Mouse (Mus musculus) embryonic facial prominence, embryonic 10.5 days (tissue): ENCODE measurements at regions not wholly inside any gene's neighbourhood (a gene's known extent, or its start where the extent isn't known, plus 50 kb on each side); places are given as distances from the start of the nearest gene placed in this dataset.

Experiments used
- DNase-seq: peaks from one replicate; pipeline ENCODE4 v3.0.0-alpha.2; 2017; ENCODE audit warnings: low spot score
- H3K27ac ChIP-seq: fragments of 300-500 bp; sonication (generic); replicated peaks from 2 replicates; pipeline ENCODE4 v1.5.1; 2016; ENCODE audit warnings: mild to moderate bottlenecking
- H3K27me3 ChIP-seq: fragments of 300-500 bp; sonication (generic); replicated peaks from 2 replicates; pipeline ENCODE4 v1.6.1; 2016; ENCODE audit warnings: low read depth, mild to moderate bottlenecking; ENCODE audit not compliant: poor library complexity, severe bottlenecking
- H3K36me3 ChIP-seq: fragments of 300-500 bp; sonication (generic); replicated peaks from 2 replicates; pipeline ENCODE4 v1.6.1; 2016; ENCODE audit warnings: mild to moderate bottlenecking, moderate library complexity
- H3K4me1 ChIP-seq: fragments of 300-500 bp; sonication (generic); 2 replicates; pipeline ENCODE4 v1.6.1; 2016
- H3K4me3 ChIP-seq: fragments of 300-500 bp; sonication (generic); 2 replicates; pipeline ENCODE4 v1.5.1; 2016; ENCODE audit warnings: mild to moderate bottlenecking, moderate library complexity
- H3K9me3 ChIP-seq: fragments of 300-500 bp; sonication (generic); 2 replicates; pipeline ENCODE4 v1.6.1; 2016; ENCODE audit warnings: mild to moderate bottlenecking
- WGBS: fragments of 180-500 bp; shearing (Covaris S2); methylation state at CpG from one replicate; pipeline ENCODE4 v1.1.7; 2016; 5-methylcytosine and 5-hydroxymethylcytosine counted together

DNA sequence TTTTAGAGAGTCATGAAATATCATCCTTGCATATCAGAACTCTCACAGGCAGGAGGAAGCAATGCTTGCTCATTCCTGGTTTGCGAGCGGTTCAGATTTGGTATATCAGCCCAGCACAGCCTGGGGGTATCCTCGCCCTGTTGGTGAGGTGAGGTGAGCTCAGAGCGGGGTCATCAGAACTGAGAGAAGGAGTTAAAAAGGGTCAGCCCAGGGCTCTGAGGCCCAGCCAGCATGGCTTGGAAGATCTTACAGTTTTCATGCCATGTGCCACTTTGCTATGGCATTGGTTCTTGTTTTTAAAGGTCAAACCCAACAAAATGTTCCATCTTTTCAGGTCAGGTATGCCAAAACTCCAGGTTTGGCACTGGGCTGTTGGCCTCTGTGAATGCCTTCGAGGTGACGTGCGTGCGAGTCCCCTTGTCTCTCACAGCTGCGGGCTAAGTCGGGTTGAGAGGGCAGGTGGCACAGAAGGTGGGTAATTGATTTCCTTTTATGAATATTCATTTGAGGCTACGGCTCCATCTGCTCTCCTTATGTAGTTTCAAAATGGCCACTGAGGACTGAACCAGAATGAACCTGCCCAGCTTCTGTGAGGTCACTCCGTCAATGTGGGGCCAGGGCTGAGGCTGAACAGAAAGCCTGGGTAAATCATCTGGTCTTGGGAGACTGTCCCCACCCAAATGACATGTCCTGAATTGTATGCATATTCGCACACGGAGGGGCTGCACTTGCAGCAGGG lies 86.3 kb downstream of the Hhipl2 start:
- Histone ChIP-seq H3K27ac (no peak overlapping the region), H3K4me1 (no peaks in the 10 kb centered on the region), H3K4me3 (no peak overlapping the region), H3K27me3 (no peaks in the 10 kb centered on the region), H3K9me3 (no peaks in the 10 kb centered on the region), H3K36me3 (no peaks in the 10 kb centered on the region)
- WGBS, result 87% methylated on average over 14 of the region's 14 CpGs
- no peak for DNase-seq

GRCm38 (mm10) chr1:183507893-183508292 lies 89.9 kb downstream of the Hhipl2 start:
- H3K4me3 ChIP-seq, result no peak overlapping the region
- H3K27me3 ChIP-seq, result no peaks in the 10 kb centered on the region
- WGBS, result 90% methylated on average over 2 of the region's 2 CpGs
- no peaks in the 10 kb centered on the region for H3K4me1 ChIP-seq
- H3K36me3 ChIP-seq, result no peaks in the 10 kb centered on the region
- no peak overlapping the region for H3K27ac ChIP-seq
- DNase-seq, result no peak
- H3K9me3 ChIP-seq, result no peaks in the 10 kb centered on the region

DNA sequence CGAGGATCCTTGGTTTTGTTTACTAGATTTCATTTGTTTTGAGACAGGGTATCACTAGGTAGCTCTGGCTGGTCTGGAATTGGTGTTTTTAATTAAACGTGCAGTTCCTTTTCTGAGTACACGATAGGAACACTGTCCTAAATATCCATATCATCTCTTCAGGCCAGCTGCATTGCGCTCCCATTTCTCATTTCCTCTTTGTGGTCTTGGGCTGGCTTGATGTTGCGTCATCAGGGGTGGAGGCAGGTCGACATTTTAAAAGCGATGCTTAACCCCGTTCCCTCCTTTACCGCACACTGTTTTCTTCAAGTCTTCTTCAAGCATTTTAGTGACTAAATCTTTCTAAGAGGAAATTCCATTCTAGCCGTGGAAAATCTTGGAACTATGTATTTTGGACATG lies 92.7 kb downstream of the Hhipl2 start:
- no peak for DNase-seq
- Histone ChIP-seq H3K9me3 (no peaks in the 10 kb centered on the region), H3K4me1 (no peaks in the 10 kb centered on the region), H3K4me3 (no peak overlapping the region), H3K36me3 (no peaks in the 10 kb centered on the region), H3K27ac (no peak overlapping the region), H3K27me3 (no peaks in the 10 kb centered on the region)
- 90% methylated on average over 10 of the region's 10 CpGs for WGBS

GRCm38 (mm10) chr1:183513876-183514275 lies 95.9 kb downstream of the Hhipl2 start:
- Histone ChIP-seq H3K4me1 (no peaks in the 10 kb centered on the region), H3K27me3 (no peaks in the 10 kb centered on the region), H3K36me3 (no peaks in the 10 kb centered on the region), H3K9me3 (no peaks in the 10 kb centered on the region), H3K4me3 (no peak overlapping the region), H3K27ac (no peak overlapping the region)
- WGBS, result 81% methylated on average over 3 of the region's 3 CpGs
- DNase-seq, result no peak

- DNase-seq, result no peak
- Histone ChIP-seq H3K4me1 (no peaks in the 10 kb centered on the region), H3K36me3 (no peaks in the 10 kb centered on the region), H3K9me3 (no peaks in the 10 kb centered on the region), H3K4me3 (no peak overlapping the region), H3K27ac (no peak overlapping the region), H3K27me3 (no peaks in the 10 kb centered on the region)
- WGBS, result 79% methylated on average over 15 of the region's 15 CpGs
These were observed 96.4 kb downstream of the Hhipl2 start for GRCm38 (mm10) chr1:183514281-183514983.

DNA sequence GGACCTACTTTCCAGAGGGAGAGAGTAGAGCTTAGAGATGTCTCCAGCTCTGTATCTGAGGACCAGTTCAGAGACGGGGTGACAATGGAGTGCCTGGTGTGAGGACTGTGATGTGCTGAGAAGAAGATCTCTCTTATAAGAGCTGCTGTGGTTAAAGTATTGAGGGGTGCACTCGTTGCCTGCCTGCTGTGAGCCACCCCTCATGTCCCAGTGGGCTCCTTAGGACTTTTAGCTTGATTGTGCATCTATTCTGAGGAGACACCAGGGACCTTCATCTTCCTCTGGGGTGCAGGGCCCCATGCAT lies 96.9 kb downstream of the Hhipl2 start:
- H3K4me3 ChIP-seq, result no peak overlapping the region
- 80% methylated on average over 2 of the region's 2 CpGs for WGBS
- no peaks in the 10 kb centered on the region for H3K27me3 ChIP-seq
- no peak for DNase-seq
- no peak overlapping the region for H3K27ac ChIP-seq
- H3K36me3 ChIP-seq, result no peaks in the 10 kb centered on the region
- H3K9me3 ChIP-seq, result no peaks in the 10 kb centered on the region
- H3K4me1 ChIP-seq, result no peaks in the 10 kb centered on the region

DNA sequence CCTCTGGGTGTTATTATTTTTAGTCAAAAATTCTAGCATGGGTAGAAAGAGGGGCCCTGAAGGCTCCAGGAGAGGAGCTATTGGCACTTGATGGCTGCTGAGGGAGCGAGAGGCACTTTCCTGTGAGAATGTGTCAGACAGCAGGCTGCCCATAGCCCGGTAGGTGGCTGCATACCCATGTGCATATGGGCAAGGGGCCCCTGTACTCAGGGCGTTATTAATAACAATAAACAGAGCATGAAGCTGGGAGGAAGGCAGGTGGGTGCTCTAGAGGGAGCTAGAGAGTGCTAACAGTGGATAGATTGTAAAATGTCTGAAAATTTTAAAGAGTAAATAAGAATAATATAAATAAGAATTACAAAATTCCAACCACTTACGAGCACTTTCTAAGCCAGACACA lies 98.2 kb downstream of the Hhipl2 start:
- Histone ChIP-seq H3K9me3 (no peaks in the 10 kb centered on the region), H3K27me3 (no peaks in the 10 kb centered on the region), H3K36me3 (no peaks in the 10 kb centered on the region), H3K4me3 (no peak overlapping the region), H3K4me1 (no peaks in the 10 kb centered on the region), H3K27ac (no peak overlapping the region)
- DNase-seq, result no peak
- WGBS, result 76% methylated on average over 4 of the region's 4 CpGs

DNA sequence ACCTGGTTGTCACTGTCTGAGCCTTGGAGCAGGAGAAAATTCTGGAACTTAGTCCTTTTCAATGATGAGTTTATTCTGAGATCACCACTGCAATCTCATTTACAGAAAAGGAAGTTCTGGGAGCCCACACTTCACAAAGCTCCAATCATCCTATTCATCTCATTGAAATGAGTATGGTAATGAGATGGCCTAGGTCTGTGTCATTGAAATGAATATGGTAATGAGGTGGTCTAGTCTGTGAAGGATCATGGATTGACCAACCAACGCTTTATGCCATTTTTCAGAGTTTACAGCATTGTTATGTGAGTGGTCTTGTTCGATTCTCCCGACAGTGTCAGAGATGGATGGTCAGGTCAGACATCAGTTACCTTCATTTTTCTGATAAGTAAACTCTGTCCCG lies 99.2 kb downstream of the Hhipl2 start:
- Histone ChIP-seq H3K4me1 (no peaks in the 10 kb centered on the region), H3K36me3 (no peaks in the 10 kb centered on the region), H3K27me3 (no peaks in the 10 kb centered on the region), H3K9me3 (no peaks in the 10 kb centered on the region), H3K4me3 (no peak overlapping the region), H3K27ac (no peak overlapping the region)
- WGBS, result 86% methylated on average over 4 of the region's 4 CpGs
- no peak for DNase-seq

- 84% methylated on average over 7 of the region's 7 CpGs for WGBS
- H3K36me3 ChIP-seq, result no peaks in the 10 kb centered on the region
- no peaks in the 10 kb centered on the region for H3K27me3 ChIP-seq
- no peak for DNase-seq
- no peak overlapping the region for H3K4me3 ChIP-seq
- no peak overlapping the region for H3K27ac ChIP-seq
- no peaks in the 10 kb centered on the region for H3K9me3 ChIP-seq
- no peaks in the 10 kb centered on the region for H3K4me1 ChIP-seq
These were observed 103.6 kb downstream of the Hhipl2 start for GRCm38 (mm10) chr1:183521569-183521968.

DNA sequence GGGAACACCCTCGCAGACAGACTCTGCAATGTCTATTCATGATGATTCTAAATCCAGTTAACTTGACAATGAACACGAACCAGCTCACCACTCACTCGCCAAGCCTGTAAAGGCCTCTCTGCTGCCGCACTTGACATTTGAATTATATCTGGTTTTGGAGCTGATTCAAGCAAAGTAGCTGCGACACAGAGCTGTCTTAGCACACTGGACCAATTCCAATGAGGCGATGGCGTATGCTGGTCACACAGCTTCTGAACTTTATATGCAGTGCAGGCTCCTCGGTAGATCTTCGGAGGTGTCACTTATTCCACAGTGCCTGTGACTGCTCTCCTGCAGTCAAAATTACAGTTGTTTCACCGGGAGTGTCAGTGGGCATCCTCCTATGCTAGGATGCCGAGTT lies 115.4 kb downstream of the Hhipl2 start:
- 89% methylated on average over 11 of the region's 11 CpGs for WGBS
- Histone ChIP-seq H3K36me3 (no peaks in the 10 kb centered on the region), H3K9me3 (no peaks in the 10 kb centered on the region), H3K4me3 (no peak overlapping the region), H3K27me3 (no peaks in the 10 kb centered on the region), H3K4me1 (no peaks in the 10 kb centered on the region), H3K27ac (no peak overlapping the region)
- DNase-seq, result no peak

DNA sequence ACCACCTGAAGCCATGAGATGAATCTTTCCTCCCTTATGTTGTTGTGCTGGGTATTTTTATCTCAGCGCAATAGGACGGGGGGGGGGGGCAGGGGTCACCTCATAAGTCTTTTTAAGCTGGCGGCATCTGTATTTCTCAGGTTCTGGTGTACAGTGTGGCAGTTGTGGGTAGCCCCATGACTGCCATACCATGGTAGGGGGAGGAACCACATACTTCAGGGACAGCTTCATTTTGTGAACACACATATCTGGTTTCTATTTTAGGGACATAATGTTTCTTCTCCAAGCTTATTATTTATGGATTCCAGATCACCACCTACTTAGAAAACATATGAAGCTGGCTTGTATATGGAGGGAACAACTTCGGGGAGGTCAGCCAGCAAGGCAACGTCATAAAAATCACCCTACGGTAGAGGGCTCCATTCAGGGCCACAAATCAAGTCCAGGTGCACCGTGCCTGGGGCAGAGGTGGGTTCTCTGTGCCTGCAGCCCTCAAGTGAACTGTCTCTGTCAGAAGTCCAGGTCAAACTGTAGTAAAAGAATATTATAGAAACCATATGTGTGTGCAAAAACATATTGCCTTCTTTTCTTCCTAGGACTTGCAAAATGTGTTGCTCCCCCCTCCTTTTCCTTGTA lies 130.9 kb downstream of the Hhipl2 start:
- H3K4me1 ChIP-seq, result peaks cover 11% of the 10 kb centered on the region; the same call in 1 of the 2 replicates
- DNase-seq, result peak; percentile 61
- no peak overlapping the region for H3K4me3 ChIP-seq
- no peaks in the 10 kb centered on the region for H3K9me3 ChIP-seq
- no peaks in the 10 kb centered on the region for H3K36me3 ChIP-seq
- 72% methylated on average over 7 of the region's 7 CpGs for WGBS
- no peaks in the 10 kb centered on the region for H3K27me3 ChIP-seq
- H3K27ac ChIP-seq, result no peak overlapping the region

DNA sequence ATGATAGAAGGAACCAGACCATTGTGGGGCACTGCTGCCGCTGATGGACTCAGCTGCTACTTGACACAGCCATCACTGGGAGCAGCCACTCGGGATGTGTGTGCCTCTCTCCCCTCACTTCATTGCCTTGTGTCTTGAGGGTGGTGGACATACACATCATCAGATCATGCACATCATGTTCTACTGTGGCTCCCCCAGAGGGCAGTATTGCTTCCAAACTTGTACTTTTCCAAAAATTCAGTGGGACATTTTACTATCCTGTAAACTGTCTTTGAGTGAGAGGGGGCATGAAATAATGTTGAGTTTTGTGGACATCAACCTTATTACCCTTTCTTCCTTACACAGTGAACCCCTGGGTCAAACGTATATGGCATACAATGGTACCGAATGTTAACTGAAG lies 134.6 kb downstream of the Hhipl2 start:
- no peaks in the 10 kb centered on the region for H3K36me3 ChIP-seq
- no peak overlapping the region for H3K27ac ChIP-seq
- H3K9me3 ChIP-seq, result no peaks in the 10 kb centered on the region
- 89% methylated on average over 4 of the region's 4 CpGs for WGBS
- H3K27me3 ChIP-seq, result no peaks in the 10 kb centered on the region
- H3K4me3 ChIP-seq, result no peak overlapping the region
- no peak for DNase-seq
- peaks cover 11% of the 10 kb centered on the region; the same call in 1 of the 2 replicates for H3K4me1 ChIP-seq

GRCm38 (mm10) chr1:183553219-183553618 lies 135.2 kb downstream of the Hhipl2 start:
- Histone ChIP-seq H3K36me3 (no peaks in the 10 kb centered on the region), H3K9me3 (no peaks in the 10 kb centered on the region), H3K4me1 (peaks cover 11% of the 10 kb centered on the region; the same call in 1 of the 2 replicates), H3K4me3 (no peak overlapping the region), H3K27me3 (no peaks in the 10 kb centered on the region), H3K27ac (no peak overlapping the region)
- WGBS, result 89% methylated on average over 8 of the region's 8 CpGs
- no peak for DNase-seq
